Mouse (Mus musculus): ENCODE results near the gene Ciapin1. TPM values are rescaled to one million over a fixed set of nuclear protein-coding genes. Genes with fewer than 3 reads are reported as not detected.
"Not testable (repeated sequence)": the region's sequence is repeated elsewhere in the genome, so short reads cannot be mapped to it uniquely, and the experiment has no call there.

The Ciapin1 gene
- total and polyA plus RNA-seq, 2 experiments = 11.9 to 48.9 TPM

DNA sequence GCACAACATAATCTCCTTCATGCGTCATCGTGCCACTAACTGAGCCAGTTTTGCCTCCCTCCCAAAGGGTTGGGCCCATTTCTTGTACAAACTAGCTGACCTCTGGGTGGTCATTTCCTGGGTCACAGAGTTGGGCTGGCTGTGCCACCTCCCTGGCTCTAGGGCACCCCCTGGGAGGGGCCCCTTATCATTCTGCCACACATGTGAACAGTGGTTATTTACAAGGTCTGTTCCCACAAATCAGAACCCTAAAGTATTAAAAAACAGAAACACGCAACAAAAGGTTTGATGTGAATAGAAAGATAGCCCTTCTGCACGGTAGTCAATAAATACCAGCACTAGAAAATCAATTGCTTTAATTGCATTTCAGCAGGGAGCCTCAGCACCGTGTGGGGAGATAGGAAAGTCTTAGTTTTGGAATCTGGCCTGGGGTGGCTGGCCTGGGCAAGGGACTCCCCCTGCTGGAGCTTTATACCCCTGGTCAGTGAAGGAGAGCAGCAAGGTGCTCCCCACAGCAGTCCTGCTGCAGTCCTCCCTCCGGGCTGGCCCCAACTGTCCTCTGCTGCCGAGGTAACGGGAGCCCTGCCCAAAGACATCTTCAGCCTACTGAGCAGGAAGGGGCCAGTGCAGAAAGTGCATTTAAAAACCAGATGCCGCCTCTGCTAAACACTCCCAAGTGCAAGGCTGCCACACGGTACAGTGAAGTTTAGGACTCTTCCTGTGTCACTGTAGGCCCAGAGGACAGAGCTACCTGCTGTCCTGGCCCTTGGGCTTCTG, 25.9 kb upstream of the Ciapin1 start:
- WGBS = 70% methylated on average over 10 of the region's 10 CpGs
- H3K4me1 ChIP-seq (ENCODE audit: control insufficient read depth, insufficient read depth, low read length) = no peaks in the 10 kb centered on the region
- H3K27me3 ChIP-seq (ENCODE audit: control insufficient read depth, insufficient read depth, low read length) = no peaks in the 10 kb centered on the region
- H3K36me3 ChIP-seq (ENCODE audit: control insufficient read depth, insufficient read depth, low read length) = peaks cover 11% of the 10 kb centered on the region
- no peak overlapping the region for H3K27ac ChIP-seq (replicated peaks; ENCODE audit: insufficient read depth, low read depth, low read length)
- H3K4me3 ChIP-seq (ENCODE audit: insufficient read depth, low read depth, low read length) = no peak overlapping the region
- no peak for DNase-seq (ENCODE audit: extremely low read depth, low read depth, low spot score)
- no peak overlapping the region for H3K9ac ChIP-seq (ENCODE audit: low read depth, low read length)
- TF ChIP-seq CTCF (IDR thresholded peaks at IDR 0.05; ENCODE audit: low read depth, low read length) (no peak), POLR2A (IDR thresholded peaks at IDR 0.05; ENCODE audit: extremely low read depth, insufficient read depth, low read length) (no peak)
- no peaks in the 10 kb centered on the region for H3K79me2 ChIP-seq (ENCODE audit: control insufficient read depth, insufficient read depth, low read length)

DNA sequence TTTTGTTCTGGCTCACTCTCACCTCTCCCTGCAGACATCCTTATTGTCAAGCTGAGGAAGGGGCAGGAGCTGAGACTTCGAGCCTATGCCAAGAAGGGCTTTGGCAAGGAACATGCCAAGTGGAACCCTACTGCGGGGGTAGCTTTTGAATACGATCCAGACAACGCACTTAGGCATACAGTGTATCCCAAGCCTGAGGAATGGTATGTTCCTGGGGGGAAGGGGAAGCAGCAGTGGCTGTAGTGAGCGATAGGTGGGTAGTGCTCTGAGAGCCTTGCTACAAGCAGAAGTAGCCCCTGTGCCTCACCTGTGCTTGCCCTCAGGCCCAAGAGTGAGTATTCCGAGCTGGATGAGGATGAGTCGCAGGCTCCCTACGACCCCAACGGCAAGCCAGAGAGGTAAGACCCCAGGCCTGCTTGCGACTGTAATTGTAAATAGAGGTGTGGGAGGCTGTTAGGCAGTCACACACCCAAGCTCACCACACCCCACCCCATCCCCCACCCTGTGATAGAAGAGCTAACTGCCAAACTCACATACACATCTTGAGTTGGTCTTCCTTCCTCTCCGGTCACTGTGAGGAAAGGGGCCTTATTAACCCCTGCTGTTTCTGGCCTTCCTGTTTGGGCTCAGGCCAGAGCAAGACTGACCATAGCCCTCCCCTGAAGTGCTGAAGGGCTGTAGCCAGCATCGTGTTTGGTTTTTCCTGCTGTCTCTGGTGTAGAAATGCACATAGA, 24.5 kb upstream of the Ciapin1 start:
- DNase-seq (ENCODE audit: extremely low read depth, low read depth, low spot score) = no peak
- Histone ChIP-seq H3K9ac (ENCODE audit: low read depth, low read length) (no peak overlapping the region), H3K27ac (replicated peaks; ENCODE audit: insufficient read depth, low read depth, low read length) (no peak overlapping the region), H3K4me1 (ENCODE audit: control insufficient read depth, insufficient read depth, low read length) (no peaks in the 10 kb centered on the region), H3K36me3 (ENCODE audit: control insufficient read depth, insufficient read depth, low read length) (peaks cover 11% of the 10 kb centered on the region), H3K27me3 (ENCODE audit: control insufficient read depth, insufficient read depth, low read length) (no peaks in the 10 kb centered on the region), H3K79me2 (ENCODE audit: control insufficient read depth, insufficient read depth, low read length) (peaks cover 4% of the 10 kb centered on the region), H3K4me3 (ENCODE audit: insufficient read depth, low read depth, low read length) (no peak overlapping the region)
- WGBS = 85% methylated on average over 12 of the region's 12 CpGs
- TF ChIP-seq POLR2A (IDR thresholded peaks at IDR 0.05; ENCODE audit: extremely low read depth, insufficient read depth, low read length) (no peak), CTCF (IDR thresholded peaks at IDR 0.05; ENCODE audit: low read depth, low read length) (no peak)

DNA sequence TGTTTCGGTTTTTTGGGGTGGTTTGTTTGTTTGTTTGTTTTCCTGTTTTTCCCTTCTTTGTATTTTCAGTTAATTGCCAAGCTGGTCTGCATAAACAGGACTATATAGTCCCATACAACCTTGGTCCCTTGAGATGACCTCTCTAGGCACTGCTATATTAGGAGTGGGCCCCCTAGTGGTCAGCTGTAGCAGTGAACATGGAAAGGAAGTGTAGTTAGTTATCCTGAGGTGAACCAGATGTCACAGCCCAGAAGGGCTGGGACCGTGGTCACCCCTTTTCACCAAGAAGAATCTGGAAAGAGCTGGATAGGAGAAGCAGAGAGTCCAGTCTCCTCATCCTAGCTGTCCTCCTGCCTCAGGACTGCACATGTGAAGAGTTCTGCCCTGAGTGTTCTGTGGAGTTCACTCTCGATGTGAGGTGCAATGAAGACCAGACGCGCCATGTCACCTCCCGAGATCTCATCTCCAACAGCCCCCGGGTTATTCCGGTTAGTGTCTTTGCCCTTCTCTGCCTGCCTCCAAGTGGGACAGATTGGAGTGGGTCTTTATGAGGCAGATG, 23.3 kb upstream of the Ciapin1 start:
- Histone ChIP-seq H3K4me1 (ENCODE audit: control insufficient read depth, insufficient read depth, low read length) (no peaks in the 10 kb centered on the region), H3K4me3 (ENCODE audit: insufficient read depth, low read depth, low read length) (no peak overlapping the region), H3K36me3 (ENCODE audit: control insufficient read depth, insufficient read depth, low read length) (peaks cover 11% of the 10 kb centered on the region), H3K27me3 (ENCODE audit: control insufficient read depth, insufficient read depth, low read length) (no peaks in the 10 kb centered on the region), H3K27ac (replicated peaks; ENCODE audit: insufficient read depth, low read depth, low read length) (no peak overlapping the region), H3K79me2 (ENCODE audit: control insufficient read depth, insufficient read depth, low read length) (peaks cover 8% of the 10 kb centered on the region), H3K9ac (ENCODE audit: low read depth, low read length) (no peak overlapping the region)
- peak; percentile 33; the same call in 1 of the 2 replicates for TF ChIP-seq CTCF (IDR thresholded peaks at IDR 0.05; ENCODE audit: low read depth, low read length)
- TF ChIP-seq POLR2A (IDR thresholded peaks at IDR 0.05; ENCODE audit: extremely low read depth, insufficient read depth, low read length) = no peak
- 79% methylated on average over 8 of the region's 8 CpGs for WGBS
- DNase-seq (ENCODE audit: extremely low read depth, low read depth, low spot score) = peak; percentile 49

DNA sequence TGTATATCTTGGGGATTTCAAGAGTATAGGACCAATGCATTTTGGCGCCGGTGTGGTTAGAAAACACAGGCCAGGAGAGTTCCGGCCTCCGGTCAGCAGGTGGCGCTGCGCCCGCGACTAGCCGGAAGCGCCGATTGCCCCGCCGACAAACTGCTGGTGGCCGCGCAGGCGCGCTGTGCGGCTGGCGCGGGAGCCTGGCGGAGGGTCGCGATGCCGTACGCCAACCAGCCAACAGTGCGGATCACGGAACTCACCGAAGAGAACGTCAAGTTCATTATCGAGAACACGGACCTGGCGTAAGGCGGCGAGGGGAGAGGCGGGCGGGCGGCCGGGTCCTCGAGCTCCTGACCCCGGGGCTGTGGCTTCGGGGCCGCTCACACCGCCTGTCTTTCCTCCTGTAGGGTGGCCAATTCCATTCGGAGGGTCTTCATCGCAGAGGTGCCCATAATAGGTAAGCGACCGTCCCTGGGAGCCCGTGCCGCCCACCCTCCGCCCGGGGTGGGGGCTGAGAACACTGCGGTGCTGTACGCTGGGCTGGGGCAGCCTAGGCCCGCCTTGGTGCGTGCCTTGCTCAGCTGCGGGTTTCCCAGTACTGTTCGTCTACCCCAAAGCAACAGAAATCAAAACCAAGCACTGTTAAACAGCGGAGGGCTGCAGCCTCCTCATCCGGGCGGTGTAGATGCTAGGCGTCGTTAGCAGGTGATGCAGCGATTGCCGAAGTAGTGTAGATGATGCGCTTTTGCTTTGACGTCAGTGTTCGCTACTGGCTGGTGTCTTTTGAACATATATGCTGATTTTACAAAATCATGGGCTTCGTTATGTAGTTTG, 19.4 kb upstream of the Ciapin1 start, which contains the start of gene Polr2c:
TSS of gene Polr2c (plus strand) at position 105 of the 828 bp plus-strand sequence.
- peaks cover 8% of the 10 kb centered on the region for H3K79me2 ChIP-seq (ENCODE audit: control insufficient read depth, insufficient read depth, low read length)
- H3K27me3 ChIP-seq (ENCODE audit: control insufficient read depth, insufficient read depth, low read length) = no peaks in the 10 kb centered on the region
- peak within 1 kb of the TSS; percentile 58 for H3K27ac ChIP-seq (replicated peaks; ENCODE audit: insufficient read depth, low read depth, low read length)
- TF ChIP-seq CTCF (IDR thresholded peaks at IDR 0.05; ENCODE audit: low read depth, low read length) = peak; percentile 88
- 0 out of 2 replicates have a peak, but pooled peaks have one; percentile 40 for TF ChIP-seq POLR2A (IDR thresholded peaks at IDR 0.05; ENCODE audit: extremely low read depth, insufficient read depth, low read length)
- H3K36me3 ChIP-seq (ENCODE audit: control insufficient read depth, insufficient read depth, low read length) = peaks cover 19% of the 10 kb centered on the region
- peak; percentile 7 for DNase-seq (ENCODE audit: extremely low read depth, low read depth, low spot score)
- H3K4me1 ChIP-seq (ENCODE audit: control insufficient read depth, insufficient read depth, low read length) = no peaks in the 10 kb centered on the region
- H3K9ac ChIP-seq (ENCODE audit: low read depth, low read length) = peak within 1 kb of the TSS; percentile 98
- peak within 1 kb of the TSS; percentile 100 for H3K4me3 ChIP-seq (ENCODE audit: insufficient read depth, low read depth, low read length)
- under 1% methylated on average over 68 of the region's 68 CpGs for WGBS

DNA sequence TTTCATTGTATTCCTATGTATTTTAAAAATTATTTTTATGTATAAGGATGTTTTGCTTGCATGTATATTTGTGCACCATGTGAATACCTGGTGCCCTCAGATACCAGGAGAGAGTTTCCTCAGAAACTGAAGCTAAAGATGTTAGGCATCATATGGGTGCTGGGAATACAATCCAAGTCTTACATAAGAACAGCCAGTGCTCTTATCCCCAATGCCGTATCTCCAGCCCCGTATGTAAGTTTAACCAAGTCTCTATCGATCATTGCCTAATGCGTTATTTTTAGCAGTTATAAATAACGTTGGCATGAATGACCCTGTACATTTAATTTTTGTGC, 18.8 kb upstream of the Ciapin1 start:
- TF ChIP-seq CTCF (IDR thresholded peaks at IDR 0.05; ENCODE audit: low read depth, low read length) (no peak), POLR2A (IDR thresholded peaks at IDR 0.05; ENCODE audit: extremely low read depth, insufficient read depth, low read length) (no peak)
- Histone ChIP-seq H3K27me3 (ENCODE audit: control insufficient read depth, insufficient read depth, low read length) (no peaks in the 10 kb centered on the region), H3K9ac (ENCODE audit: low read depth, low read length) (peak overlapping the region; percentile 40; the same call in 1 of the 2 replicates), H3K4me1 (ENCODE audit: control insufficient read depth, insufficient read depth, low read length) (no peaks in the 10 kb centered on the region), H3K27ac (replicated peaks; ENCODE audit: insufficient read depth, low read depth, low read length) (no peak overlapping the region), H3K4me3 (ENCODE audit: insufficient read depth, low read depth, low read length) (no peak overlapping the region), H3K79me2 (ENCODE audit: control insufficient read depth, insufficient read depth, low read length) (peaks cover 8% of the 10 kb centered on the region), H3K36me3 (ENCODE audit: control insufficient read depth, insufficient read depth, low read length) (peaks cover 23% of the 10 kb centered on the region)
- peak; percentile 51 for DNase-seq (ENCODE audit: extremely low read depth, low read depth, low spot score)
- WGBS = 12% methylated on average over 5 of the region's 5 CpGs

DNA sequence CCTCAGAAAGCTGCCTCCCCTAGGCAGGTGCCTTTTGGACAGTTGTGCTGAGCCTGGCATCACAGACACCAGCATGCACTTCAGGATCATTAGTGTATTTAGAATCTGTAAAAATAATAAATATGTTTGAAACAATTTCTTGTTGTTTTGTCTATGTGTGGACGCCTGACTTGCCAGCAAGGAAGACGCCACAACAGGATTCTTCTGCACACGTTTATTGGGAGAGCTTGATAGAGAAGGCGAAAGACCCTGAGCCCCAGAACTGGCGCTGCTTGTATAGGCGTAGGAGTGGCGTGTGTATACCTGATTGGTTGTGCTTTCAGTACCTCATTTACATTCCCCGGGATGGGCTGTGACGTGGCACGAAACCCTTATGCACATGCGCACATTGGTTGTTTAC, 16.6 kb upstream of the Ciapin1 start:
- H3K4me1 ChIP-seq (ENCODE audit: control insufficient read depth, insufficient read depth, low read length); H3K79me2 ChIP-seq (ENCODE audit: control insufficient read depth, insufficient read depth, low read length); H3K27me3 ChIP-seq (ENCODE audit: control insufficient read depth, insufficient read depth, low read length); H3K4me3 ChIP-seq (ENCODE audit: insufficient read depth, low read depth, low read length); DNase-seq (ENCODE audit: extremely low read depth, low read depth, low spot score); H3K27ac ChIP-seq (replicated peaks; ENCODE audit: insufficient read depth, low read depth, low read length); H3K9ac ChIP-seq (ENCODE audit: low read depth, low read length): not testable (repeated sequence)
- H3K36me3 ChIP-seq (ENCODE audit: control insufficient read depth, insufficient read depth, low read length) = peaks cover 38% of the 10 kb centered on the region
- 94% methylated on average over 11 of the region's 11 CpGs for WGBS

All from liver, adult 2 months (tissue).